Mouse (Mus musculus): Measurements from ENCODE around the gene Kcnrg. TPM values are rescaled to one million over a fixed set of nuclear protein-coding genes. Genes with fewer than 3 reads are reported as not detected.
"Not testable (repeated sequence)": the region's sequence is repeated elsewhere in the genome, so short reads cannot be mapped to it uniquely, and the experiment has no call there.

Kcnrg gene
- polyA plus RNA-seq, 1 experiment from 2014 or later = 4.8 TPM

DNA sequence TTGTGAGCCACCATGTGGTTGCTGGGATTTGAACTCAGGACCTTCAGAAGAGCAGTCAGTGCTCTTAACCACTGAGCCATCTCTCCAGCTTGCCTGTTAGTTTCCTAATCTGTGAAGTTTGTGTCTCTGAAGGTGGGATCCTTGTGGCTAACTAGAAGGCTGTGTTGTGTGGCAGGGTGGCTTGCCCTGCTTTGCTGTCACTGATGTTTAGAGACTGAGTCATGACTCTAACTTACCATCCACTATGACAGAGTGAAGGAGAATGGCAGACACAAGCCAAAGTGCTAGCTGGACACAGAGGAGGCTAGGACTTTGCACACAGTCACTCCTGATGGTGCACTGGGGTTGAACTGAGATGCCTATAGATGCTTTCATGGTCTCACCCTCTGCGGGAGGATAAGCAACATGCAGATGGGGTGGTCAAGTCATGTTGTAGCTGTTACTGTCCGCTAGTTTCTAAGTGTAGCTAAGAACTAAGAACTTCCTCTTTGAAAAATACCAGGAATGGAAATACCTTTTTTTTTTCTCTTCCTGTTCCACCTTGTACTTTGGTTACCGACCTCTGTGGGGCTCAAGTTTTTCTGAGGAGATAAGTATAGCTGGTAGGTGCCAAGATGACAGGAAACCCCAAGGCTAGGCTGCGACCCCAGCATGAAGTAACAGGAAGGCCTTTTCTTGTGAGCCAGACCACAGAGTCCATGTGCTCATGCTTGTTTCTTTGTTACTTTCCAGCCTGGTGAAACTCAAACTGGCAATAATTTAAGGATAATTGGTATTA is 17.8 kb upstream of the Kcnrg start:
- Histone ChIP-seq H3K4me2 (ENCODE audit: low read depth, low read length) (no peak overlapping the region), H3K27me3 (ENCODE audit: control insufficient read depth, insufficient read depth, low read length) (no peaks in the 10 kb centered on the region), H3K9ac (replicated peaks; ENCODE audit: low read depth, low read length) (no peak overlapping the region), H3K36me3 (ENCODE audit: control insufficient read depth, insufficient read depth, low read length) (no peaks in the 10 kb centered on the region), H3K4me1 (ENCODE audit: control insufficient read depth, insufficient read depth, low read length) (no peaks in the 10 kb centered on the region), H3K27ac (ENCODE audit: low read depth, low read length) (no peak overlapping the region), H3K4me3 (ENCODE audit: low read depth, low read length) (no peak overlapping the region), H3K9me3 (ENCODE audit: control insufficient read depth, low read length) (no peaks in the 10 kb centered on the region)
- no peak for ATAC-seq (ENCODE audit: low read depth)
- WGBS = 88% methylated on average over 4 of the region's 4 CpGs

DNA sequence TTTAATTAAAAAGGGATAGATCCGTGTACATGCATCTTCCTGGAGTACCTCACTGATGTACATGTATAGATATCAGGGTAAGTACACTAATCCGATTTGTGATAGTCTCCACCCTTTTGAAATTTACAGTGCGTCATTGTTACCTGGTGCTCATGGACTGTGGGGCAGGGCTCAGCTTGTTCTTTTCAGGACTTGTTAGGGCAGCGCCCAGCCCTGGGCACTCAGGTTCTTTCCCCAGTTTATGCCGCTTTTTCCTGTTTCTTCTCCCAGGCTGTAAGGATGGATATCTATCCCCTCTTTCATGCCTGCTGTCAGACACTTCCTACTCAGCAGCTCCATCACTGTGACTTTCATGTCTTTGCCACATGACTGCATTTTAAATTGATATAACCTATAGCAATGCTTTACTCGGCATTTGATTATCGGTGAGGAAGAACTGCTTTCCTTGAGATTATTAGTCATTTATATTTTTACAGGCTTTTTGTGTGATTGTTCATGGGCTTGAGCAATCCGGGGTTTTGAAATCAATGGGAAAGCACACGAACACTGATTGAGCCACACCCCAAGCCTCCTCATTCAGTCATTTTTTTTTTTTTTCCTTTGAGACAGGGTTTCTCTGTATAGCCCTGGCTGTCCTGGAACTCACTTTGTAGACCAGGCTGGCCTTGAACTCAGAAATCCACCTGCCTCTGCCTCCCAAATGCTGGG is 10.4 kb upstream of the Kcnrg start:
- Histone ChIP-seq H3K4me3 (ENCODE audit: low read depth, low read length) (no peak overlapping the region), H3K4me1 (ENCODE audit: control insufficient read depth, insufficient read depth, low read length) (peaks cover 14% of the 10 kb centered on the region)
- no peak for ATAC-seq (ENCODE audit: low read depth)

DNA sequence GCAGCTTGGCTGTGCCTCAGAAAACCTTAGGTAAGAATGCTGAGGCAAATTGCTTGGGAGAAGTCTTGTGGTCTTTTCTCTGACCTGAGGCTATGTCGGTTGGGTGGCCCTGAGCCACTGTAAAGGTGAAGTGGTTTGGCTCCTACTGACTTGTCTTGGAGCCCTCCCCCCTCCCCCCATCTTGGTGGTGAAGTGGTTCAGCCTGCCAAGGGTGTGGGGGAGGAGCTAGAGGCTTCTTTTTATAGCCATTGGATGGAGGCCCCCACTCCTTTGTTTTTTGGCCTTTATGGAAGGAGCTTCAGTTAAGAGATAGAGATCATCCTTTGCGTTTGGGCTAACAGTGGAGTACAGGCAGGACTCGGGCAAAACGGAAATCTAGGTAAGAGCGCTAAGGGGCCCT is 9.3 kb upstream of the Kcnrg start, which contains the start of gene Trim13:
Gene Trim13 (plus strand): TSS at position 280 of the 400 bp plus-strand sequence.
- H3K9me3 ChIP-seq (ENCODE audit: control insufficient read depth, low read length) = no peaks in the 10 kb centered on the region
- H3K27ac ChIP-seq (ENCODE audit: low read depth, low read length) = no peak within 1 kb of the TSS
- no peak for ATAC-seq (ENCODE audit: low read depth)
- peak within 1 kb of the TSS; percentile 80 for H3K4me3 ChIP-seq (ENCODE audit: low read depth, low read length)
- no peaks in the 10 kb centered on the region for H3K27me3 ChIP-seq (ENCODE audit: control insufficient read depth, insufficient read depth, low read length)
- peaks cover 16% of the 10 kb centered on the region for H3K4me1 ChIP-seq (ENCODE audit: control insufficient read depth, insufficient read depth, low read length)
- no peak within 1 kb of the TSS for H3K9ac ChIP-seq (replicated peaks; ENCODE audit: low read depth, low read length)
- H3K36me3 ChIP-seq (ENCODE audit: control insufficient read depth, insufficient read depth, low read length) = no peaks in the 10 kb centered on the region
- H3K4me2 ChIP-seq (ENCODE audit: low read depth, low read length) = peak within 1 kb of the TSS; percentile 78
- WGBS = 47% methylated on average over 5 of the region's 5 CpGs

More for the DNA sequence above, 10.4 kb upstream of the Kcnrg start:
- 94% methylated on average over 9 of the region's 9 CpGs for WGBS
- Histone ChIP-seq H3K36me3 (ENCODE audit: control insufficient read depth, insufficient read depth, low read length) (no peaks in the 10 kb centered on the region), H3K9me3 (ENCODE audit: control insufficient read depth, low read length) (no peaks in the 10 kb centered on the region), H3K4me2 (ENCODE audit: low read depth, low read length) (no peak overlapping the region), H3K27ac (ENCODE audit: low read depth, low read length) (no peak overlapping the region), H3K27me3 (ENCODE audit: control insufficient read depth, insufficient read depth, low read length) (no peaks in the 10 kb centered on the region), H3K9ac (replicated peaks; ENCODE audit: low read depth, low read length) (no peak overlapping the region)

DNA sequence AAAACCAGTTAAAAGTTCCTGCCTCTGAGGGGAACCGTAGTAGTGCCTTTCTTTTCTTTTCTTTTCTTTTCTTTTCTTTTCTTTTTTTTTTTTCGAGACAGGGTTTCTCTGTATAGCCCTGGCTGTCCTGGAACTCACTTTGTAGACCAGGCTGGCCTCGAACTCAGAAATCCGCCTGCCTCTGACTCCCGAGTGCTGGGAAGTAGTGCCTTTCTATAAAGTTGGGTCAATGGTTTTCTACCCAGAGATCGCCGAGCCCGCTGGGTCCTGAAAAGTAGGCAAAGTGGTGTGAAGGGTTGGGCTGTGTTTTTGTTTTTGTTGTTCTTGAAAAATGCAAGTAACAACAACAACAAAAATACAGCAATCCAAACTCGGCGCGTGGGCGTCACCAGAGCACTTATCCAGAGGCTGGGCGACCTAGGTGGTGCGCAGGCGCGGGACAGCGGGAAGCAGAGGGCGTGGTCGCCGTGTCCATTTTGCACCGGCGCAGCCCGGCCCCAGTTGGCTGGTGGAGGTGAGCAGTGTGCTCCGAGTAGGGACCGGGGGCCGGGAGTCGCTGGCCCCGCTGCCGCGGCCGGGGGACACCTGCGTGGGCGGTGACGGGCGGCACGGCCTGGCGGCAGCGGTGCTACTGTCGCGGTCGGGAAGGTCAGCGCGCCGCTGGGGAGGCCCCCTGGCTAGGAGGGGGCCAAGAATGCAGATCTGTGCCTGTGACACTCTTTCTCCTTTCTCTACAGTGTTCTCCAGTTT is 8.0 kb upstream of the Kcnrg start:
- Histone ChIP-seq H3K9ac (replicated peaks; ENCODE audit: low read depth, low read length) (peak overlapping the region; percentile 82), H3K4me1 (ENCODE audit: control insufficient read depth, insufficient read depth, low read length) (peaks cover 16% of the 10 kb centered on the region), H3K4me3 (ENCODE audit: low read depth, low read length) (peak overlapping the region; percentile 80), H3K27ac (ENCODE audit: low read depth, low read length) (peak overlapping the region; percentile 78), H3K9me3 (ENCODE audit: control insufficient read depth, low read length) (no peaks in the 10 kb centered on the region), H3K27me3 (ENCODE audit: control insufficient read depth, insufficient read depth, low read length) (no peaks in the 10 kb centered on the region), H3K36me3 (ENCODE audit: control insufficient read depth, insufficient read depth, low read length) (no peaks in the 10 kb centered on the region), H3K4me2 (ENCODE audit: low read depth, low read length) (peak overlapping the region; percentile 78)
- 6% methylated on average over 44 of the region's 44 CpGs for WGBS
- peak; percentile 97 for ATAC-seq (ENCODE audit: low read depth)

DNA sequence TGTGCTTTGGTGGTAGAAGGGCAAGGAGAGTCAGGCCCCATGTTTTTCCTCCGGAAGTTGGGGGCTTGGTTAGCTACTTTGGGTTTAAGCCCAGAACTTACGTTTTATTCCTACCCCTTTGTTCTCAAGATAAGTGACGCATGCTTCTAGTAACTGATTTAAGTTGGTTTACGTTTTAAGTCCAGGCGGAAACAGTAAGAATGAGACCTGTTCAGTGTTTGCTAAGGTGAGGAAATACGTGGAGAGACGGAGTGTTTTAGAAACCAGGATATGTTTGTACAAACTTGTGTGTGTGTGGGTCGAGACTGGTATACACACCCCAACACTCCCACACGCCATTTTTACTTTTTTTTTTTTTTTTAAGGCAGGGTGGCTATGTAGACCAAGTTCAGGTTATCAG is 5.9 kb upstream of the Kcnrg start:
- Histone ChIP-seq H3K36me3 (ENCODE audit: control insufficient read depth, insufficient read depth, low read length) (peaks cover 13% of the 10 kb centered on the region; the same call in 1 of the 2 replicates), H3K27me3 (ENCODE audit: control insufficient read depth, insufficient read depth, low read length) (no peaks in the 10 kb centered on the region), H3K9ac (replicated peaks; ENCODE audit: low read depth, low read length) (no peak overlapping the region), H3K4me2 (ENCODE audit: low read depth, low read length) (peak overlapping the region; percentile 78; the same call in 1 of the 2 replicates), H3K4me1 (ENCODE audit: control insufficient read depth, insufficient read depth, low read length) (peaks cover 16% of the 10 kb centered on the region), H3K9me3 (ENCODE audit: control insufficient read depth, low read length) (no peaks in the 10 kb centered on the region), H3K27ac (ENCODE audit: low read depth, low read length) (no peak overlapping the region), H3K4me3 (ENCODE audit: low read depth, low read length) (peak overlapping the region; percentile 80; the same call in 1 of the 2 replicates)
- WGBS = 93% methylated on average over 9 of the region's 9 CpGs
- ATAC-seq (ENCODE audit: low read depth) = no peak

DNA sequence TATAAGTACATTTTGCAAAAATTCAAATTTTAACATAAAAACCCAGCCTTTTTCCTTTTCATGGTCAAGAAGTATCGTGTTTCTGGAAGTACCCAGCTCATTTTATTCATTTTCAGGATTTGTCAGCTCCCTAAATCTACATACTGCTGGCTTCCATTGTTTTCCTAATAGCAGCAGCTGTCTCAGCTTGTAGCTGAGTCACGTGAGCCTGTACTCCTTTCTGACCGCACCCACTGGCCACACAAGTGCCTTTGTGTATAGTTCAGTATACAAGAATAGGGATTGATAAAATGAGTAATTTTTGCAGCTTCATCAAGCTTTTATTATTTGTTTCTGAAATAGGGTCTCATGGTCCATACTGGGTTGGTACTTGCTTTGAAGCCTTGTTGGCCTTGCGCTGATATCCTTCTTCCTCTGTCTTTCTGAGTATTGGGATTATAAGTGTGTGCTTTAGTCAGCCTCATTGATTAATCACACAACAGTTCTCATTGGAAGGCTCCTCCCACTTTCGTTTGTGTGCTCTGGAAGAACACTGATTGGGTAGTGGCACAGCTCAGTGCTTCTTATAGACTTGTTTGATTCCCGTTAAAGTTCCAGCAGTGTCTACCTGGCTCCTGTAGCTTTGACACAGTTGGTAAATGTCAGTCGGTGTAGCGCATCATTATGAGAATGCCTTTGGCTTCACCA is 4.0 kb upstream of the Kcnrg start:
- H3K9ac ChIP-seq (replicated peaks; ENCODE audit: low read depth, low read length) = no peak overlapping the region
- no peak overlapping the region for H3K4me2 ChIP-seq (ENCODE audit: low read depth, low read length)
- no peak for ATAC-seq (ENCODE audit: low read depth)
- H3K9me3 ChIP-seq (ENCODE audit: control insufficient read depth, low read length) = no peaks in the 10 kb centered on the region
- no peak overlapping the region for H3K4me3 ChIP-seq (ENCODE audit: low read depth, low read length)
- WGBS = 61% methylated on average over 8 of the region's 8 CpGs
- peaks cover 16% of the 10 kb centered on the region; the same call in 1 of the 2 replicates for H3K36me3 ChIP-seq (ENCODE audit: control insufficient read depth, insufficient read depth, low read length)
- peaks cover 16% of the 10 kb centered on the region for H3K4me1 ChIP-seq (ENCODE audit: control insufficient read depth, insufficient read depth, low read length)
- no peaks in the 10 kb centered on the region for H3K27me3 ChIP-seq (ENCODE audit: control insufficient read depth, insufficient read depth, low read length)
- H3K27ac ChIP-seq (ENCODE audit: low read depth, low read length) = no peak overlapping the region

DNA sequence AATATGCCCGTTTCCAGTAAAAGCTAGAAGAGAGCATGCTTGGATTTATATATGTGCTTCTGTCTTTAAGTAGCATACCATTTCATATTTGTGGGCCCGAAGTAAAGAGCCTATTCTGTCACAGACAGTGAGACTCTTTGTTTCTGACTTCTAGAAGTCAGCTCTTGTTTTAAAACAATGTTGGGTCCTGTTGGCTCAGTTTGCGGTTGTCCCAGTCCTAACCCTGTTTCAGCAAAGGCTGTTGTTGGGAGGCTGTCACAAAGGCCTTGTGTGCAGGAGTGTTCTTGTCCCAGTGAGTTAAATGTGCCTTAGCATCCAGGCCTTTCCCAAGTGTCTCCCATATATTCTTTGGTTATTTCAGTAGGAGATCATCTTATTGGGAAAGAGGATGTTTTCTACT is 3.2 kb upstream of the Kcnrg start:
- H3K4me3 ChIP-seq (ENCODE audit: low read depth, low read length) = no peak overlapping the region
- H3K9ac ChIP-seq (replicated peaks; ENCODE audit: low read depth, low read length) = no peak overlapping the region
- 86% methylated on average over 3 of the region's 3 CpGs for WGBS
- H3K4me2 ChIP-seq (ENCODE audit: low read depth, low read length) = no peak overlapping the region
- no peaks in the 10 kb centered on the region for H3K27me3 ChIP-seq (ENCODE audit: control insufficient read depth, insufficient read depth, low read length)
- H3K4me1 ChIP-seq (ENCODE audit: control insufficient read depth, insufficient read depth, low read length) = peaks cover 16% of the 10 kb centered on the region
- no peak overlapping the region for H3K27ac ChIP-seq (ENCODE audit: low read depth, low read length)
- peaks cover 16% of the 10 kb centered on the region; the same call in 1 of the 2 replicates for H3K36me3 ChIP-seq (ENCODE audit: control insufficient read depth, insufficient read depth, low read length)
- ATAC-seq (ENCODE audit: low read depth) = no peak
- H3K9me3 ChIP-seq (ENCODE audit: control insufficient read depth, low read length) = no peaks in the 10 kb centered on the region

DNA sequence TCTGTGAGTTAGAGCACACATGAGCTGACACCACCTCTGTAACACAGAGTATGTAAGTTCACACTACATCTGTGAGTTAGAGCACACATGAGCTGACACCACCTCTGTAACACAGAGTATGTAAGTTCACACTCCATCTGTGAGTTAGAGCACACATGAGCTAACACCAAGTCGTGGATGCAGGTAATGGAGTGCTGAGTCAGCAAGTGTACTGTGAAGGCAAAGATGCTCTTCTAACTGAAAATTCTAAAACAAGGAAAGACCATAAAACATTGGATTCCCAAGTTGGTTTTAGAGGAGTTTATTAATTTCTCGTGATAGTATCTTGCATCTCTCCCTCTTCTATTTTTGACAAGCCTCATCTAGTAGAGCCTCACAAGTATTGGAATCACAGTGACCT is 1.2 kb upstream of the Kcnrg start:
- H3K27me3 ChIP-seq (ENCODE audit: control insufficient read depth, insufficient read depth, low read length); H3K27ac ChIP-seq (ENCODE audit: low read depth, low read length); H3K9ac ChIP-seq (replicated peaks; ENCODE audit: low read depth, low read length); H3K4me3 ChIP-seq (ENCODE audit: low read depth, low read length); ATAC-seq (ENCODE audit: low read depth); H3K4me1 ChIP-seq (ENCODE audit: control insufficient read depth, insufficient read depth, low read length); H3K9me3 ChIP-seq (ENCODE audit: control insufficient read depth, low read length); H3K4me2 ChIP-seq (ENCODE audit: low read depth, low read length): not testable (repeated sequence)
- H3K36me3 ChIP-seq (ENCODE audit: control insufficient read depth, insufficient read depth, low read length) = peaks cover 16% of the 10 kb centered on the region; the same call in 1 of the 2 replicates
- WGBS = 87% methylated on average over 2 of the region's 2 CpGs

Measured in neural tube, embryonic 14.5 days (tissue).